Mouse (Mus musculus): ENCODE measurements around the gene Gpatch8. TPM values are rescaled to one million over a fixed set of nuclear protein-coding genes. Genes with fewer than 3 reads are reported as not detected.

Gene Gpatch8
- total and polyA plus RNA-seq, 3 experiments, result 11.5 to 24.7 (median 16.6) TPM

DNA sequence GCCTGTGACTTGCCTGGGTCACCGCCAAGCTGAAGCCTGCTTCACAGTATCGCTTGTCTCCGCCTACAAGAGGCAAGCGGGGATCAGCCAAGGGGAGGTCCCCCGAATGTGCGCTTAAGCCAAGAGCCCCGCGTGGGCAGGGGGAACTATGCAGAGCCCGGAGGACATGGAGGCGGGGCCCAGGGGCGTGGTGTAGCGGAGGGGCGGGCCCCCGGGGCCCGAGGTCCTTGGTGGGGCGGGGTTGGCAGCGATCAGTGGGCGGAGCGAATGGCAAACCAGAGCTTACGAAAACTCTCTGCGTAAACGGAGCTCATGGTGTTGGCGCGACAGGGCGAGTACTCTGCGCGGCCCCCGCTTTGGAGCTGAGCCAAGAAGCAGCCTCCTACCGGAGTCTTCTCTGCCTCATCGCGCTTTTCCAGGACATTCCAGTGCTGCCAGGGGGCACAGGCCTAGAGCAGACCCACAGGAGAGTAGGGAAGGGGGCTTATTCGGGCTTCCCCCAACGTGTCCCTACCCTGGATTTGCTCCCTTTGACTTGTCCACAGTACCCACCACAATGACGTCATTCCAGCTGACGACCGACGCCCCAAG, 89.1 kb downstream of the Gpatch8 start:
- TF ChIP-seq MAFK (IDR thresholded peaks at IDR 0.05; ENCODE audit: insufficient replicate concordance, low read length), result no peak
- TF ChIP-seq TBP (conservative IDR thresholded peaks at IDR 0.05; ENCODE audit: low read depth, low read length), result no peak
- no peak for TF ChIP-seq TCF12 (IDR thresholded peaks at IDR 0.05; ENCODE audit: low read depth, low read length)
- peak; percentile 48 for TF ChIP-seq POLR2A (IDR thresholded peaks at IDR 0.05; ENCODE audit: low read depth, low read length)
- no peak for TF ChIP-seq ZC3H11A (IDR thresholded peaks at IDR 0.05; ENCODE audit: low read depth, low read length)
- TF ChIP-seq ZKSCAN1 (IDR thresholded peaks at IDR 0.05; ENCODE audit: borderline replicate concordance, low read depth, low read length), result no peak
- TF ChIP-seq NRF1 (IDR thresholded peaks at IDR 0.05; ENCODE audit: low read depth, low read length), result 0 out of 2 replicates have a peak, but pooled peaks have one; percentile 9
- no peak; the same call in 1 of the 2 replicates for TF ChIP-seq MAX (IDR thresholded peaks at IDR 0.05; ENCODE audit: low read length)
- peak; percentile 22; the same call in 1 of the 2 replicates for TF ChIP-seq JUN (IDR thresholded peaks at IDR 0.05; ENCODE audit: insufficient read depth, low read depth, low read length)
- no peak for TF ChIP-seq KAT2A (IDR thresholded peaks at IDR 0.05; ENCODE audit: insufficient replicate concordance, low read length)
- TF ChIP-seq JUND (conservative IDR thresholded peaks at IDR 0.05; ENCODE audit: low read depth, low read length), result no peak
- no peak for TF ChIP-seq HCFC1 (IDR thresholded peaks at IDR 0.05; ENCODE audit: low read depth, low read length)
- no peak for TF ChIP-seq CHD2 (IDR thresholded peaks at IDR 0.05; ENCODE audit: low read length)
- TF ChIP-seq UBTF (IDR thresholded peaks at IDR 0.05; ENCODE audit: low read depth, low read length), result no peak
- TF ChIP-seq NELFE (IDR thresholded peaks at IDR 0.05; ENCODE audit: low read depth, low read length), result no peak
- TF ChIP-seq CTCF (conservative IDR thresholded peaks at IDR 0.05 in 1 of 2, IDR thresholded peaks at IDR 0.05 in 1 of 2; ENCODE audit: low read depth in 2 of 2, low read length in 2 of 2), result no peak
- H3K27ac ChIP-seq (ENCODE audit: insufficient read depth, low read depth), result no peak overlapping the region
- no peaks in the 10 kb centered on the region for H3K79me2 ChIP-seq (replicated peaks; ENCODE audit: control insufficient read depth, extremely low read depth, insufficient read depth, poor library complexity, severe bottlenecking)
- dilution Hi-C loops (cut with MboI; ENCODE audit: extremely low pct_ligation_motif_present, extremely low pct_unique_long_range_greater_than_20kb, low sequenced_read_pairs), result no loop called here
- H3K4me1 ChIP-seq (ENCODE audit: control insufficient read depth in 1 of 2, insufficient read depth in 2 of 2), result peaks cover 13 to 26% of the 10 kb centered on the region in 2 experiments
- peak overlapping the region; percentile 7 to 35 (median 27) for H3K4me3 ChIP-seq (replicated peaks in 1 of 3; ENCODE audit: low read depth in 2 of 3, low read length in 2 of 3, poor library complexity in 1 of 3)
- in situ Hi-C loops (cut with MboI; ENCODE audit: low pct_ligation_motif_present, low pct_unique_long_range_greater_than_20kb, low sequenced_read_pairs), result no loop called here
- peak overlapping the region; percentile 53 for H3K4me2 ChIP-seq (ENCODE audit: insufficient read depth, low read depth, poor library complexity, severe bottlenecking)
- H3K27me3 ChIP-seq (replicated peaks), result peaks cover 41% of the 10 kb centered on the region
- no peaks in the 10 kb centered on the region for H3K9me3 ChIP-seq (replicated peaks; ENCODE audit: low read length)
- DNase-seq (ENCODE audit: extremely low read depth), result peak; percentile 89
- peaks cover 0 to 8% of the 10 kb centered on the region in 2 experiments for H3K36me3 ChIP-seq (replicated peaks in 1 of 2; ENCODE audit: control insufficient read depth in 1 of 2, insufficient read depth in 1 of 2, low read length in 1 of 2)
- peak overlapping the region; percentile 11; the same call in 1 of the 2 replicates for H3K9ac ChIP-seq (ENCODE audit: insufficient read depth, low read depth)

DNA sequence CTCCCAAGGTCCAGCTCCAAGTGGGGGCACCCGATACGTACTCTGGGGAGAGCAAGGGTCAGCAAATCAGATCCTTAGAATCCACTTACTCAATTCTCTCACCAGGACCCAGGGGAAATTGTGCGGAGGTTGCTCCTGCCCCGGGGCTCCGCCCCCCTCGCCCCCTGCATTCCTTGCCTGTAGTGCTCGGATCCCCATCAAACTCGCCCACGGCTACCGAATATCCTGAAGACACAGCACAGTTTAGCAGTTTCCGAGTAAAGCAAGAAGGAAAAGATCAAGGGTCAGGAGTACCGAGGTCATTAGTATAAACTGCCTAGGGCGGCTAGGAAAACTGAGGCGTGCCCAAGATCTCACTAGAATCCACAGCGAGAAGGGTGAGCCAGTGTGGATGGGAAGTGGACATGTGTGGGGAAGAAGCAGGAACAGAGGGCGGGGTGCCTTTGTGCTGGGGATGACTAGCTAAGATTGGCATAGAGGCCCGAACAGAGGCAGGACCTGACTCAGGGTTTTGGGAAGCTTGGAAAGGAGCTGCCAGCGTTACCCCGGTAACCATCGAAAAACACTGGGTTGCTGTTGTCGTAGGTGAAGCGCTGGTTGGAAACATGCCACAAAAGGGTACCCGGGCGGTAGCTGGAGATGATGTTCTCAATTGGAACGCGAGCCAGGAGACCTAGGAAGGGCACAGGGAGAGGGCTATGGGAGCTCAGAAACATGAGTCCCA, 90.3 kb downstream of the Gpatch8 start:
- dilution Hi-C loops (cut with MboI; ENCODE audit: extremely low pct_ligation_motif_present, extremely low pct_unique_long_range_greater_than_20kb, low sequenced_read_pairs) (no loop called here), in situ Hi-C loops (cut with MboI; ENCODE audit: low pct_ligation_motif_present, low pct_unique_long_range_greater_than_20kb, low sequenced_read_pairs) (no loop called here)
- no peaks in the 10 kb centered on the region for H3K79me2 ChIP-seq (replicated peaks; ENCODE audit: control insufficient read depth, extremely low read depth, insufficient read depth, poor library complexity, severe bottlenecking)
- no peak overlapping the region for H3K27ac ChIP-seq (ENCODE audit: insufficient read depth, low read depth)
- no peak for DNase-seq (ENCODE audit: extremely low read depth)
- H3K9me3 ChIP-seq (replicated peaks; ENCODE audit: low read length), result no peaks in the 10 kb centered on the region
- peaks cover 23 to 38% of the 10 kb centered on the region in 2 experiments for H3K4me1 ChIP-seq (ENCODE audit: control insufficient read depth in 1 of 2, insufficient read depth in 2 of 2)
- no peak overlapping the region for H3K4me3 ChIP-seq (replicated peaks in 1 of 3; ENCODE audit: low read depth in 2 of 3, low read length in 2 of 3, poor library complexity in 1 of 3)
- H3K9ac ChIP-seq (ENCODE audit: insufficient read depth, low read depth), result no peak overlapping the region
- TF ChIP-seq BHLHE40 (IDR thresholded peaks at IDR 0.05; ENCODE audit: low read depth, low read length) (no peak), RAD21 (IDR thresholded peaks at IDR 0.05; ENCODE audit: low read depth, low read length) (no peak), ZMIZ1 (IDR thresholded peaks at IDR 0.05; ENCODE audit: low read depth, low read length) (no peak), CHD1 (IDR thresholded peaks at IDR 0.05; ENCODE audit: low read depth, low read length) (no peak), ETS1 (conservative IDR thresholded peaks at IDR 0.05; ENCODE audit: low read depth, low read length) (no peak), JUND (conservative IDR thresholded peaks at IDR 0.05; ENCODE audit: low read depth, low read length) (no peak), EP300 (IDR thresholded peaks at IDR 0.05; ENCODE audit: low read length) (no peak), MYC (IDR thresholded peaks at IDR 0.05; ENCODE audit: low read depth, low read length) (no peak), CHD2 (IDR thresholded peaks at IDR 0.05; ENCODE audit: low read length) (no peak), HCFC1 (IDR thresholded peaks at IDR 0.05; ENCODE audit: low read depth, low read length) (no peak), PAX5 (IDR thresholded peaks at IDR 0.05; ENCODE audit: low read length) (no peak), ELF1 (IDR thresholded peaks at IDR 0.05; ENCODE audit: low read depth, low read length) (no peak), MEF2A (IDR thresholded peaks at IDR 0.05; ENCODE audit: borderline replicate concordance, low read depth, low read length) (no peak), KAT2A (IDR thresholded peaks at IDR 0.05; ENCODE audit: insufficient replicate concordance, low read length) (no peak), UBTF (IDR thresholded peaks at IDR 0.05; ENCODE audit: low read depth, low read length) (no peak), E2F4 (IDR thresholded peaks at IDR 0.05; ENCODE audit: insufficient replicate concordance, low read depth, low read length) (no peak), USF2 (conservative IDR thresholded peaks at IDR 0.05; ENCODE audit: low read depth, low read length) (no peak)
- H3K36me3 ChIP-seq (replicated peaks in 1 of 2; ENCODE audit: control insufficient read depth in 1 of 2, insufficient read depth in 1 of 2, low read length in 1 of 2), result peaks cover 0 to 5% of the 10 kb centered on the region in 2 experiments
- H3K27me3 ChIP-seq (replicated peaks), result peaks cover 44% of the 10 kb centered on the region
- no peak overlapping the region for H3K4me2 ChIP-seq (ENCODE audit: insufficient read depth, low read depth, poor library complexity, severe bottlenecking)

Data from CH12.LX (cell line).